Mouse (Mus musculus) mouse trophoblast stem cell (cell line): Measurements from ENCODE around the gene Cab39l.
"Not testable (repeated sequence)": the region's sequence is repeated elsewhere in the genome, so short reads cannot be mapped to it uniquely, and the experiment has no call there.

Experiments used
- in situ Hi-C, 2 experiments: fragments of 300-500 bp; cut with MseI, MboI; formaldehyde crosslinking; loops; 2 replicates in 1 of 2; 3 replicates in 1 of 2; pipeline ENCODE4 v1.15.1; 2025

The Cab39l gene

DNA sequence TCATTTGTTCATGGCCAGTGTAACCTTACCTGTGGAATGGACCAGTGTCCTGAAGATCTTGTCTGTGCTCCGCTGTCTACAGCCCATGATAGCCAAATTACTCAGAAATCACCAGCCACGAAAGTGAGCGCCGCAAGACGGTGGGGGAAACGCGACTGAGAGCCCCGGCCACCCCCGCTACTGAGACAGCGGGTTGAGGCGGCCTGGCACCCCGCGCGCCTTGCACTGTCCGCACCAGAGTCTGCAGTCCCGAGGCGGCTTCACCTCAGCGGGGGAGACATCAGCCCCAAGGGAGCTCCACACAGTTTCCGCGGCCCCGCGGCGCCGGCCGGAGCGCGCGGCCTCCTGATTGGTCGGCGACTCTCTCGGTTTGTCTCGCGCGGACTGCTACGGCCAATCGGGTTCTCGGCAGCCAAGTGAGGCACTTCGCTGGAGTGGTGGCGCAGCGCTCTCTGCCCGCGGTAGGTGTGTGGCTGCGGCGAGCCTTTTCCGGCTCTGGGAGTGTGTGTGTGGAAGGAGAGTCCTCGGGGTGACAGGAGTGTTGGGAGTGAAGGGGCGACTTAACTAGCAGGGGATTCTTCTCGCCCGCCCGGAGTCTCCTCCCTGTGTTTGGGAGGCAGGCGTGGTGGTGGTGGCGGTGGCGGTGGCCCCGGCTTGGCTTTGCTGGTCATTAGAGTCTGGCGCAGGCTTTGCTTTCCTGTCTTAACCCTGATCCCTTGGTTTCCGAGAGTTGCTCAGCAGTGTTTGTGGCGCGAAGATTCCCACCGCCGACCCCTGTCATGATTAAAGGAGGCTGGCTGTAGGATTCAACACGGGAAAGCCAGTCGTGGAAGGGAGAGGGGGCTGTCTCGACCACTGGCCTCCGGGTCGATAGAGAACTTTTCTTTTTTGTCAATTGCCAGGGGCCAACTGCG lies at the start of gene Cab39l, which contains the start of gene Setdb2:
TSS of gene Cab39l (plus strand) at position 415 of the 914 bp plus-strand sequence.
TSS of gene Setdb2 (minus strand) at position 327 of the 914 bp plus-strand sequence.
- in situ Hi-C loops: no loop called here

DNA sequence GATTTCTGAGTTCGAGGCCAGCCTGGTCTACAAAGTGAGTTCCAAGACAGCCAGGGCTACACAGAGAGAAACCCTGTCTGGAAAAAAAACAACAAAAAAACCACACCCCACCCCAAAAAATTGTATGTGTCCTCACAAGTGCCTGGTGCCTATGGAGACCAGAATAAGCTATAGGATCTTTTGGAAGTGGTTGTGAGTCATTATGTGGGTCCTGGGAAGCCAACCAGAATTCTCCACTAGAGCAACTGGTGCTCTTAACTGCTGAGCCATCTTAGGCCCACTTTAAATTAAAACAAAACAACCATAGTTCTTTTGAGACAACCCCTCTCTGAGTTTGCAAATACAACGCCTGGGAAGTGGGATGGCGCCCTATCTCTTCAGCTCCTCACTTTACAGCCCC lies 45.5 kb upstream of the Cab39l start, which contains the start of gene Phf11c:
TSS of gene Phf11c (minus strand) at position 101 of the 400 bp plus-strand sequence.
- in situ Hi-C loops: no loop called here

GRCm38 (mm10) chr14:59396999-59397398 lies 43.8 kb upstream of the Cab39l start:
- in situ Hi-C loops: no loop called here

GRCm38 (mm10) chr14:59414979-59415378 lies 25.8 kb upstream of the Cab39l start:
- in situ Hi-C loops: not testable (repeated sequence)

GRCm38 (mm10) chr14:59418171-59418570 lies 22.6 kb upstream of the Cab39l start:
- in situ Hi-C loops: no loop called here

DNA sequence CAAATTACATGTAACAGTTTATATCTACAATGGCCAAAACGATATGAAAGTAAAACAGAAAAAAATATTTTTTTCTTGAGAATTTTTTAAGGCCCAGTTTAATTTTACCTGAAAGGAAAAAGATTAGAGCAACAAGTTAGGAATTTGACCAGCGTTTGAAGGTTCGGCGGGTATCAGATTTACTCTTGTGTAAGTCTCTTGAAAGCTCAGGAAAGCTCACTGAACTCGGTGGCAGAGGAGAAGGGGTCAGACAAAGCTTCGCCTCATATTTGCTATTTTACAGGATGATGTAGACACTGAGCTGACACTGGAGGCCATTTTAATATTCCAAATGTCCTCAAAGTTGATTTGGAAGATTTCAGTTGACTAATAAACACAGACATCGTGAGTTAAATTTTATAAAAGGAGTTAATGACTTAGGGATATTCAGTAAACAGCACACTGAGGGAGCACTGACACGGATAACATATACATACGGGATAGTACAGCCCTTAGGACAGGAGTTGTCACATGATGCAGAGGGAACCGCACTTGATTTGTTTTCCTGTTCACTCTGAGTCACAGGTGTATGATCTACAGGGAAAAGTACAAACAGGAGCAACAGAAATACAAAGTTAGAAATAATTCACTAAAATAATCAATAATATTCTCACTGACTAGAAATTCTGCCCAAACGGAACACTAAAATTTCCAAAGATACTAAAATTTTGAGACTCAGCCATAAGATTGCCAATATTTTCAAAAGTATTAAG lies 17.7 kb upstream of the Cab39l start:
- in situ Hi-C loops: no loop called here

GRCm38 (mm10) chr14:59430556-59430955 lies 10.2 kb upstream of the Cab39l start:
- in situ Hi-C loops: no loop called here

DNA sequence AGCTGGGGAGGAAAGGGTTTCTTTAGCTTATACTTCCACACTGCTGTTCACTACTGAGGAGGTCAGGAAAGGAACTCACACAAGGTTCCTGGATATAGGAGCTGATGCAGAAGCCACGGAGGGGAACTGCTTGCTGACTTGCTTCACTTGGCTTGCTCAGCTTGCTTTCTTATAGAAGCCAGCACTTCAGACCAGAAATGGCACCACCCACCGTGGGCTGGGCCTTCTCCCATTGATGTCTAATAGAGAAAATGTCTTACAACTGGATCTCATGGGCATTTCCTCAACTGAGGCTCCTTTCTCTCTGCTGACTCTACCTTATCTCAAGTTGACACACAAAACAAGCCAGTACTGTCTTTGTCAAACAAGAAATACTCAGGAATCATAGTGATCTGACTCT lies 6.9 kb upstream of the Cab39l start:
- in situ Hi-C loops: no loop called here

GRCm38 (mm10) chr14:59435206-59435605 lies 5.6 kb upstream of the Cab39l start:
- in situ Hi-C loops: no loop called here

- in situ Hi-C loops: no loop called here
These were observed 3.4 kb upstream of the Cab39l start for GRCm38 (mm10) chr14:59437398-59437797.

DNA sequence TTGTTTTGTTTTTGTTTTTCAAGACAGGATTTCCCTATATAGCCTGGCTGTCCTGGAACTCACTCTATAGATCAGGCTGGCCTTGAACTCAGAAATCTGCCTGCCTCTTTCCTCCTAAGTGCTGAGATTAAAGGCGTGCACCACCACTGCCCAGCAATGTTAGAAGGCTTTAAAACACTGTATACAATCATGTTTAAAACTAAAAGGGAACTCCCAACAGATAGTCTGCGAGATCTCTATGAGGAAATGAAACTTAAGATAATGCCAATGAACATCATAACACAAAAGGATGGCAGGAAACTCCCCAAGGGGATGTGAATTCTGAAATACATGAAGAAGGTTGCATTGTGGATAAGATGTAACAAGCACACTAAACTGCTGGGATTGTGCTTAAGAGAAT lies 2.3 kb upstream of the Cab39l start:
- in situ Hi-C loops: no loop called here

- in situ Hi-C loops: no loop called here
These were observed 733 bp upstream of the Cab39l start for GRCm38 (mm10) chr14:59440039-59440438.

GRCm38 (mm10) chr14:59441472-59441805 lies 667 bp downstream of the Cab39l start:
- in situ Hi-C loops: no loop called here

DNA sequence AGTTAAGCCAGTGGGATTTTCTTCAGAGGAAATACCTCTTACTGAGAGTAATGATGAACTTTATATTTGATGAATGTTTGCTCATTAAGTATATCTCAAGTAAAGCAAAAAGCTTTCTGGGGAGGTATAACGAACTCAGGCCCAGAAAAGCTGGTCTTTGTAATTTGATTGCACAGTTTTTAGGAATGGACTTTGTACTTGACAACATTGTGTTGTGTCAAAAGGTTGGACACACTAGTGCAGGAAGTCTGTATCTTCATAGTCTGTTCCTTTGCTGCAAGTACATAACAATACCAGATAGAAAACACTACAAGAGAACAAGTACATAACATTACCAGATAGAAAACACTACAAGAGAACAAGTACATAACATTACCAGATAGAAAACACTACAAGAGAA lies 4.6 kb downstream of the Cab39l start:
- in situ Hi-C loops: no loop called here

DNA sequence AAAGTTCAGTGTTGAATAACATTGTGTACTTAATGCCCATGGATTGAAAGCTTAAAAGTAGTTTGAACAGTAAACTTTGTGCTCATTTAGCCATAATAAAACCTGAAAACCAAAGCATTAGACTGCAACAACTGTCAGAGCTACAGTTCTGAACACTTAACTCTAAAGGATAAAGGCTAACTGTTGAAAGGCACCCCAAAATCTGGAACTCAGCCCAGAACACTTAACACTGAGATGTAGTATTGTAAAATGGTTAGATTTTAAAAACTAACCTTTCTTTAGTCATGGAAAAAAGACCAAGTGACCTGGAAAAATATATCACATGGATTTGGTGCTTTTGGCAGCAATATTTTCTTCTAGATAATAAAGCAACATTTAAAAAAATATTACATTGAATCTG lies 7.2 kb downstream of the Cab39l start:
- in situ Hi-C loops: no loop called here

- in situ Hi-C loops: no loop called here
These were observed 25.7 kb downstream of the Cab39l start for GRCm38 (mm10) chr14:59466503-59466902.

- in situ Hi-C loops: no loop called here
These were observed 27.0 kb downstream of the Cab39l start for GRCm38 (mm10) chr14:59467798-59468197.

DNA sequence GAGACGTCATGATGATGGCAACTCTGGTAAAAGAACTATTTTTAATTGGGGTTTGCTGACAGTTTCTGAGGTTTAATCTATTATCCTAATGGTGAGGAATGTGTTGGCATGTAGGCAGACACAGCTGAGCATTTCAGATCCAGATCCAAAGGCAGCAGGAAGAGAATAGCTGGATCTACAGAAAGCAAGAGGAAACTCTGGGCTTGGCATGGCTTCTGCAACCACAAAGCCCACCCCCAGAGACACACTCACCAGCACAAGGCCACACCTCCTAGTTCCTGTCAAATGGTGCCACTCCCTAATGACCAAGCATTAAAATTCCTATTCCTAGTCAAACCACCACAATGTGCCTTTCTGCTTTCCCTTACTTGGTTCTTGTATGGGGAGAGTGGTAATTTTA lies 30.0 kb downstream of the Cab39l start:
- in situ Hi-C loops: no loop called here

- in situ Hi-C loops: no loop called here
These were observed 37.9 kb downstream of the Cab39l start for GRCm38 (mm10) chr14:59478699-59479098.

- in situ Hi-C loops: no loop called here
These were observed 44.6 kb downstream of the Cab39l start for GRCm38 (mm10) chr14:59485247-59485810.

GRCm38 (mm10) chr14:59492376-59492775 lies 51.6 kb downstream of the Cab39l start:
- in situ Hi-C loops: no loop called here

DNA sequence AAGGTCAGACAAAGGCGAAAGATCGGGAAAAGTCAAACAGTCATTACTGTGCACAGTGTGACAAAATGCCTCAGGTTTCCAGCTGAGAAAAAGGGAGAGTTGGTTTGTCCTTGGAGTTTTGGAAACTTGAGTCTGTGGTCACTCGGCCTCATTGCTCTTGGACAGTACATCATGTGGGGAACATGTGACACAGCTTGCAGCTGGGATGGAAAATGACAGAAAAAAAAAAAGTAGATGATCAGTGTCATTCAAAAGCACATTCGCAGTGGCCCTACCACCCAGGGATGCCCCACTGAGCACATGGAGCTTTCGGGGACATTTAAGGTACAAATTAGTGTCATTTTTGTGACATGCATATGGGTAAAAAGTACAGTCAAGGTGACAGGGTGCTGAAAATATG lies 57.2 kb downstream of the Cab39l start:
- in situ Hi-C loops: no loop called here
